Mouse (Mus musculus) neural tube, embryonic 14.5 days (tissue): Measurements from ENCODE around the gene Gm3149. TPM values are rescaled to one million over a fixed set of nuclear protein-coding genes. Genes with fewer than 3 reads are reported as not detected.
"Not testable (repeated sequence)": the region's sequence is repeated elsewhere in the genome, so short reads cannot be mapped to it uniquely, and the experiment has no call there.

Source experiments
- ATAC-seq: fragments of 200-750 bp; cut with Nextera tagmentation; 2 replicates; pipeline ENCODE4 v1.8.0; 2017; ENCODE audit warnings: low read depth, mild to moderate bottlenecking, moderate TSS enrichment, moderate library complexity
- H3K27ac ChIP-seq: fragments of 300-500 bp; sonication (generic); 2 replicates; pipeline ENCODE4 v1.5.1; 2014; ENCODE audit warnings: low read depth, mild to moderate bottlenecking, control low read depth, low read length, moderate library complexity, mixed read lengths
- H3K27me3 ChIP-seq: fragments of 300-500 bp; sonication (generic); 2 replicates; pipeline ENCODE4 v1.6.1; 2014; ENCODE audit warnings: low read length; ENCODE audit not compliant: control insufficient read depth, insufficient read depth
- H3K36me3 ChIP-seq: fragments of 300-500 bp; sonication (generic); 2 replicates; pipeline ENCODE4 v1.6.1; 2014; ENCODE audit warnings: low read length, mixed read lengths; ENCODE audit not compliant: control insufficient read depth, insufficient read depth
- H3K4me1 ChIP-seq: fragments of 300-500 bp; sonication (generic); 2 replicates; pipeline ENCODE4 v1.6.1; 2014; ENCODE audit warnings: low read length; ENCODE audit not compliant: control insufficient read depth, insufficient read depth
- H3K4me2 ChIP-seq: fragments of 300-500 bp; sonication (generic); 2 replicates; pipeline ENCODE4 v1.6.1; 2014; ENCODE audit warnings: mild to moderate bottlenecking, low read depth, low read length, control low read depth
- H3K4me3 ChIP-seq: fragments of 300-500 bp; sonication (generic); 2 replicates; pipeline ENCODE4 v1.5.1; 2014; ENCODE audit warnings: low read depth, low read length, control low read depth, mixed read lengths
- H3K9ac ChIP-seq: fragments of 300-500 bp; sonication (generic); replicated peaks from 2 replicates; pipeline ENCODE4 v1.6.1; 2014; ENCODE audit warnings: low read depth, mild to moderate bottlenecking, control low read depth, low read length, mixed read lengths
- H3K9me3 ChIP-seq: fragments of 300-500 bp; sonication (generic); 2 replicates; pipeline ENCODE4 v1.6.1; 2016; ENCODE audit warnings: low read length; ENCODE audit not compliant: control insufficient read depth
- WGBS: fragments of 180-500 bp; shearing (Covaris S2); extraction: QIAGEN DNeasy Blood & Tissue Kit; methylation state at CpG from one replicate; pipeline ENCODE4 v1.1.7; 2014; 5-methylcytosine and 5-hydroxymethylcytosine counted together
- polyA plus RNA-seq: library from polyadenylated mRNA; unstranded; fragments of >200 nt; fragmentation: Nextera tagmentation; extraction: Ambion mirVana; gene quantifications from 2 replicates; pipeline ENCODE4 v1.2.1, GENCODE M21; 2014

Gene Gm3149
- polyA plus RNA-seq, result not detected in 2 replicates

GRCm38 (mm10) chr14:4316983-4317382 lies at the start of gene Gm3149:
TSS of gene Gm3149 (plus strand) at chr14:4317283.
- H3K9me3 ChIP-seq, ATAC-seq, H3K4me2 ChIP-seq, H3K27ac ChIP-seq, H3K36me3 ChIP-seq, H3K4me1 ChIP-seq, H3K9ac ChIP-seq, H3K4me3 ChIP-seq, H3K27me3 ChIP-seq: not testable (repeated sequence)
- no CpG with 5 or more reads among the region's 1 CpGs for WGBS

DNA sequence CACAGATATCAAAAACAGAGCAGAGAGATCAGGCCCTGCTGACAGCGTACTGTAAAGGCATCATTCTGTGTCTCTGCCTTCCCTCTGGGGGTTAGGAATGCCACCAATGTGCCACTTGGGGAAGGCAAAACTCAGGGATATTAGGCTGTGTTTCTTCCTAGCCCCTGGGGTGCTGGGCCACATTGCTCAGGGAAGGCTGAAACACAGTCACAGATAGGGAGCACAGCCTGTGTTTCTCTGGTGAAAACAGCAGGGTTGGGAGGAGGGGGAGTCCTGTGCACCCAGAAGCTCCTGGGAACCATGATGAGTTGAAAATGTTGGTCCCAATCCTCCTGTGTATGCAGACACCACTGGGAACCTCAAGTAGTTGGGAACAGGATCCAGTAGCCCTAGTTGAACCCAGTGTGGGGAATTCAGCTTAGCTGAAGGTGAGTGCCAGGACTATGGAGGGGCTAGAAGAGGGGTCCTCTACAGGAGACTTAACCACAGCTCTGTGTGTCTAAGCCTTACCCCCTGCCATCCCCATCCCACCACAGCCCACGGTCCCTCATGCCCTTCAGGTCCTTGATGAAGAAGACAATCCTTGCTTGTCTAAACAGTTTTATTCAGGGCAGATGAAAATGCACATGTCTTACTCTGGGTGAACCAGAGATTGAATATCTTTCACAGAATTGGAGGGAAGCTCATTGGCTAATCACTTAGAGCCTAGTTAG lies 47.7 kb upstream of the Gm3149 start:
- not testable (repeated sequence) for H3K27me3 ChIP-seq, H3K9me3 ChIP-seq, H3K4me3 ChIP-seq, H3K4me1 ChIP-seq, H3K27ac ChIP-seq, H3K9ac ChIP-seq, H3K4me2 ChIP-seq, ATAC-seq, H3K36me3 ChIP-seq
- WGBS, result 80% methylated on average over 2 of the region's 2 CpGs

GRCm38 (mm10) chr14:4279828-4280227 lies 37.3 kb upstream of the Gm3149 start:
- H3K4me1 ChIP-seq, H3K27ac ChIP-seq, H3K4me2 ChIP-seq, H3K27me3 ChIP-seq, ATAC-seq, H3K9me3 ChIP-seq, H3K36me3 ChIP-seq, H3K9ac ChIP-seq, H3K4me3 ChIP-seq: not testable (repeated sequence)
- 89% methylated on average over 2 of the region's 3 CpGs for WGBS

DNA sequence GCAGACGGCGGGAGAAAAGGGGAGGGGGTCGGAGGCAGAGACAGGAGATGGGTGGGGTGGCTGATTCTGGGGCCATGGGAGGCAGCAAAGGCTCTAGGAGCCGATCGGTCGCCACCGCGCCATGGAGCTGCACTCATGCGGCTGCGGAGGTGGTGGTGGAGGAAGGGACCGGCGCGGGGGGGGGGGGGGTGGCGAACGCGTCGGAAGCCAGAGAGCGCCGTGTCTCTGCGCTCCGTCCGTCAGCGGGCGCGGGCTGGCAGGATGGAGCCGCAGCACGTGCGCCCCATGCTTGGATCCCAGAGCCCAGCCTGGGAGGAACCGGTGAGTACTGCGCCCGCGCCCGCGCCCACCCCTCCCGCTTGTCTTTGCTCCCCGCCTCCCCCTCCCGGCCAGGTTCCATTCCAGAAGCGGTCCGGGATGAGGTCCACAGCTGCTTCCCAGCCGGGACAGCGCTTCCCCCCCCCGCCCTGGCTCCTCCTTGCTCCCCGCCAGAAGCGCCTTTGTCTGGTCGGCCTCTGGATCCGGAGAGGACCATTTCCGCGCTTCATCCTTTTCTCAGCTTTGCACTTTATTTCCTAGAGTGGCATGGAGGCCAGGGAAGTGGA lies 17.5 kb downstream of the Gm3149 start, which contains the start of gene 2610042L04Rik:
2610042L04Rik (plus strand) TSS at position 288 of the 605 bp plus-strand sequence.
- peak within 1 kb of the TSS; percentile 42 for H3K9ac ChIP-seq
- not testable (repeated sequence) for ATAC-seq, H3K4me1 ChIP-seq, H3K27ac ChIP-seq, H3K36me3 ChIP-seq, H3K9me3 ChIP-seq, H3K27me3 ChIP-seq
- peak within 1 kb of the TSS; percentile 50 for H3K4me2 ChIP-seq
- WGBS, result 7% methylated on average over 13 of the region's 48 CpGs
- H3K4me3 ChIP-seq, result peak within 1 kb of the TSS; percentile 33

DNA sequence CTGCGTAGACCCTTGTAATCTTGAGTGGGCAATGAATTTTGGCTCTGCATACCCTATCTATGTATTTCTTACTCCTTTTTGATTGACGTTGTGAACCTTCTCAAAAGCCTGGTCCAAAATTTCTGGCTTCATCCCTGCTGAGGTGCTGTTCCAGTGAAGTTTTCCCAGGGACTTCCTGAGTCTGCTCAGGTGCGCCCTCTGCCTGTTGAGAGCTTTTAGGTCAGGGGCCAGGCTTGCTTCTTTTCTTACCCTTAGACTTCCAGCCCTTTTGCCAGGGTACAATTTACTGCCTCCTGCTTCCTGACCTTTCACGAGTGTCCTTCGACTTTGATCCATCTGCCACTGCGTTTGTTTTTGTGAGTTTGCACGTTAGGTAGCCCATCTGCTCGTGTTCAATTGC lies 18.4 kb downstream of the Gm3149 start:
- not testable (repeated sequence) for H3K4me3 ChIP-seq, H3K27me3 ChIP-seq, ATAC-seq, H3K4me2 ChIP-seq, H3K9ac ChIP-seq, H3K36me3 ChIP-seq, H3K4me1 ChIP-seq, H3K9me3 ChIP-seq, H3K27ac ChIP-seq
- 5% methylated on average over 6 of the region's 8 CpGs for WGBS

DNA sequence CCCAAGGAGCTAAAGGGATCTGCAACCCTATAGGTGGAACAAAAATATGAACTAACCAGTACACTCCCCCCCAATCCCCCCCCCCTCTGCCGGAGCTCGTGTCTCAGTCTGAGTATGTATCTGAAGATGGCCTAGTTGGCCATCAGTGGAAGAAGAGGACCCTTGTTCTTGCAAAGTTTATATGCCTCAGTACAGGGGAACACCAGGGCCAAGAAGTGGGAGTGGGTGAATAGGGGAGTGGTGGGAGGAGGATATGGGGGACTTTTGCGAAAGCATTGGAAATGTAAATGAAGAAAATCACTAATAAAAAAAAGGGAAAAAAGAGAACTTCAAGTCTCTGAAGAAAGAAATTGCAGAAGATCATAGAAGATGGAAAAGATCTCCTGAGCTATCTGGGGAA lies 51.9 kb downstream of the Gm3149 start:
- H3K27ac ChIP-seq, H3K9me3 ChIP-seq, H3K4me1 ChIP-seq, ATAC-seq, H3K36me3 ChIP-seq, H3K27me3 ChIP-seq, H3K9ac ChIP-seq, H3K4me2 ChIP-seq, H3K4me3 ChIP-seq: not testable (repeated sequence)
- 98% methylated on average over 3 of the region's 3 CpGs for WGBS

DNA sequence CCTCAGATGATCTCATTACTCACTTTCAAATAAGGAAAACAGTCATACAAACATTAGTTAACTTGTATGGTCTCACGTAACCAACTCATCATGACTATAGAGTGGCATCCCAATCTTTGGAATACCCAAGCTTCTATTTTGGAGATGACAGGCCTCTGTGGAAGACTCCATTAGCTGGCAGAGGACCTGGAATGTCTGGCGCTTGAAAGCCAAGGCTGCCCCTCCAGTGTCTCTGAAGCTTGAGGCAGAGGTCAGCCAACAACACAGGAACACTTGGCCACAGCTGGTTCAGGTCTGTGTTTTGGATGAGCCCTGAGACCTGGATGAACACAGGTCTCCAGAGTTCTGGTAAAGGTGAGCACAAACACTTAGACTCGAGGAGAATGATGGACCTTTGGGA lies 52.6 kb downstream of the Gm3149 start:
- H3K9me3 ChIP-seq, H3K36me3 ChIP-seq, H3K27ac ChIP-seq, ATAC-seq, H3K4me3 ChIP-seq, H3K4me1 ChIP-seq, H3K4me2 ChIP-seq, H3K27me3 ChIP-seq, H3K9ac ChIP-seq: not testable (repeated sequence)
- WGBS, result 79% methylated on average over 3 of the region's 3 CpGs

Other genes with a start within 250 kb of the Gm3149 start
- gene Gm3115, start 233.2 kb upstream of the Gm3149 start, polyA plus RNA-seq, result not detected in 2 replicates
- 4.3 and 7.5 TPM in 2 replicates for gene Gm8108, start 206.8 kb upstream of the Gm3149 start, polyA plus RNA-seq
- not detected in 2 replicates for gene Gm3127, start 152.3 kb upstream of the Gm3149 start, polyA plus RNA-seq
- gene Gm2974, start 134.7 kb upstream of the Gm3149 start, polyA plus RNA-seq, result 9.9 and 12.7 TPM in 2 replicates
- gene Gm3138, start 67.7 kb upstream of the Gm3149 start, polyA plus RNA-seq, result not detected in 2 replicates
- 5.6 and 8.5 TPM in 2 replicates for gene 2610042L04Rik, start 17.5 kb downstream of the Gm3149 start, polyA plus RNA-seq
- gene Gm3159, start 80.2 kb downstream of the Gm3149 start, polyA plus RNA-seq, result not detected in 2 replicates
- 6.8 and 8.9 TPM in 2 replicates for gene Gm3164, start 98.2 kb downstream of the Gm3149 start, polyA plus RNA-seq
- gene Gm3173, start 113.7 kb downstream of the Gm3149 start, polyA plus RNA-seq, result 1.2 and 3.9 TPM in 2 replicates
- not detected in 2 replicates for gene Gm3182, start 164.5 kb downstream of the Gm3149 start, polyA plus RNA-seq
- gene Gm3047, start 238.1 kb downstream of the Gm3149 start, polyA plus RNA-seq, result not detected in 2 replicates